Mouse (Mus musculus) embryonic facial prominence, embryonic 10.5 days (tissue): ENCODE results near the gene Slc44a5. TPM values are rescaled to one million over a fixed set of nuclear protein-coding genes. Genes with fewer than 3 reads are reported as not detected.
A peak's percentile ranks its signal among the peaks of the same experiment; 100 is the strongest.
"Not testable (repeated sequence)": the region's sequence is repeated elsewhere in the genome, so short reads cannot be mapped to it uniquely, and the experiment has no call there.

Experiments
- DNase-seq: peaks from one replicate; pipeline ENCODE4 v3.0.0-alpha.2; 2017; ENCODE audit warnings: low spot score
- H3K27ac ChIP-seq: fragments of 300-500 bp; sonication (generic); replicated peaks from 2 replicates; pipeline ENCODE4 v1.5.1; 2016; ENCODE audit warnings: mild to moderate bottlenecking
- H3K27me3 ChIP-seq: fragments of 300-500 bp; sonication (generic); replicated peaks from 2 replicates; pipeline ENCODE4 v1.6.1; 2016; ENCODE audit warnings: low read depth, mild to moderate bottlenecking; ENCODE audit not compliant: poor library complexity, severe bottlenecking
- H3K36me3 ChIP-seq: fragments of 300-500 bp; sonication (generic); replicated peaks from 2 replicates; pipeline ENCODE4 v1.6.1; 2016; ENCODE audit warnings: mild to moderate bottlenecking, moderate library complexity
- H3K4me1 ChIP-seq: fragments of 300-500 bp; sonication (generic); 2 replicates; pipeline ENCODE4 v1.6.1; 2016
- H3K4me3 ChIP-seq: fragments of 300-500 bp; sonication (generic); 2 replicates; pipeline ENCODE4 v1.5.1; 2016; ENCODE audit warnings: mild to moderate bottlenecking, moderate library complexity
- H3K9me3 ChIP-seq: fragments of 300-500 bp; sonication (generic); 2 replicates; pipeline ENCODE4 v1.6.1; 2016; ENCODE audit warnings: mild to moderate bottlenecking
- WGBS: fragments of 180-500 bp; shearing (Covaris S2); methylation state at CpG from one replicate; pipeline ENCODE4 v1.1.7; 2016; 5-methylcytosine and 5-hydroxymethylcytosine counted together
- polyA plus RNA-seq: library from polyadenylated mRNA; unstranded; fragments of >200 nt; fragmentation: Nextera tagmentation; extraction: Ambion mirVana; gene quantifications from 2 replicates; pipeline ENCODE4 v1.2.1, GENCODE M21; 2016

Slc44a5 gene
- polyA plus RNA-seq, 1 experiment from 2014 or later = 0.56 TPM

DNA sequence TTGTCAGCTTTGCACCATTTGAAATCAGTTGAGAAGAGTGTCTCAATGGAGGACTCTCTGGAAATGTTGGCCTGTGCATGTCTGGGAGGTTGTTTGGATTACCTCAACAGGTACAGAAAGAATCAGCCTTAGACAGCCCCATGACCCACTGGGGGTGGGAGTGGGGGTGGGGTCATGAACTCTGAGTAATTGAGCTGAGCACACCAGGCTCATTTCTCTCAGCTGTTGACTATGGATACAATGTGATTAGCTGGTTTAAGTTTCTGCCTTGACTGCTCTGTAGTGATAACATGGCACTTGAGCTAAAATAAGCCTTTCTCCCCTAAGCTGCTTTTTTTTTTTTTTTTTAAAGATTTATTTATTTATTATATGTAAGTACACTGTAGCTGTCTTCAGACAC, 242.5 kb downstream of the Slc44a5 start:
- Histone ChIP-seq H3K27me3 (no peaks in the 10 kb centered on the region), H3K27ac (no peak overlapping the region), H3K4me1 (no peaks in the 10 kb centered on the region), H3K4me3 (no peak overlapping the region), H3K36me3 (no peaks in the 10 kb centered on the region), H3K9me3 (no peaks in the 10 kb centered on the region)
- no peak for DNase-seq

DNA sequence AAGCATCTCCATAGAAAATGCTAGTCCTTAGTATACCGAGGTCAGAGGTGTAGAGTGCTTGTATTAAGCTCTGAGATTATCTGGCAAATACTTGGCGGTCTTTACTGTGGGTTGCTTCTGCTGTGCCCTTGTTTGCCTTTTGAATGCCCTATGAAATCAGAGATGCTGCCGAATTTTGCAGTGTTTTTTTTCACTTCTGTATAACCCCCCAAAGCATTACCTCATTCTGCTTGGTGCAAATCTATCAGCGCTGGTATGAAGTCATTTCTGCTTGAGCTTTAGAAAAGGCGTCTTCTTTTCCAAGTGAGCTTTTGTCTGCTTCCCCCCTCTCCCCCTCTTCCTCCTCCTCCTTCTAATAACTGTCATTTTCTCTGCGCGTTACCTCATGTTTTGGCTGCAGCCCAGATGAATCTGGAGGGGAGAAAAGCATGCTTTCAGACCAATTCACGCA, 248.9 kb downstream of the Slc44a5 start:
- peaks cover 11% of the 10 kb centered on the region for H3K4me1 ChIP-seq
- H3K27me3 ChIP-seq = no peaks in the 10 kb centered on the region
- WGBS = 54% methylated on average over 8 of the region's 8 CpGs
- no peak for DNase-seq
- no peak overlapping the region for H3K27ac ChIP-seq
- H3K36me3 ChIP-seq = no peaks in the 10 kb centered on the region
- H3K4me3 ChIP-seq = no peak overlapping the region
- no peaks in the 10 kb centered on the region for H3K9me3 ChIP-seq

DNA sequence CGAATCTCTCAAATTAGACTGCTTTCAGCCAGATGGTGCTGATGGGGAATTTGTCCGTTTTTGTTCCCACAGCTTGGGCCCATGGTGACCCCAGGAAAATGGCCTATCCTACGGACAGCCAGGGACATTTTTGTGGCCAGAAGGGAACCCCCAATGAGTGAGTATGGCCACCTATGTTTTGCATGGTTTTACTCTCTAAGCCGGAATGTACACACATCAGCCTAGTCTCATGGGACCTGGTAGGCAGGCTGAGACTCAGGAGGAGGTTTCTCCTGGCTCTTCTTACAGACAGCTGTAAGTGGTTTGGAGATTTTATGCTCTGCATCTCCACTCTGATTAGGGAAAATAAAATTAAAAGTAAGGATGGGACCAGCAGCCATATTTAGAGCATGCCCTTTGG, 249.5 kb downstream of the Slc44a5 start:
- no peak overlapping the region for H3K4me3 ChIP-seq
- no peaks in the 10 kb centered on the region for H3K27me3 ChIP-seq
- H3K9me3 ChIP-seq = no peaks in the 10 kb centered on the region
- no peak for DNase-seq
- no peaks in the 10 kb centered on the region for H3K36me3 ChIP-seq
- WGBS = 67% methylated on average over 4 of the region's 4 CpGs
- H3K27ac ChIP-seq = no peak overlapping the region
- peaks cover 11% of the 10 kb centered on the region for H3K4me1 ChIP-seq

DNA sequence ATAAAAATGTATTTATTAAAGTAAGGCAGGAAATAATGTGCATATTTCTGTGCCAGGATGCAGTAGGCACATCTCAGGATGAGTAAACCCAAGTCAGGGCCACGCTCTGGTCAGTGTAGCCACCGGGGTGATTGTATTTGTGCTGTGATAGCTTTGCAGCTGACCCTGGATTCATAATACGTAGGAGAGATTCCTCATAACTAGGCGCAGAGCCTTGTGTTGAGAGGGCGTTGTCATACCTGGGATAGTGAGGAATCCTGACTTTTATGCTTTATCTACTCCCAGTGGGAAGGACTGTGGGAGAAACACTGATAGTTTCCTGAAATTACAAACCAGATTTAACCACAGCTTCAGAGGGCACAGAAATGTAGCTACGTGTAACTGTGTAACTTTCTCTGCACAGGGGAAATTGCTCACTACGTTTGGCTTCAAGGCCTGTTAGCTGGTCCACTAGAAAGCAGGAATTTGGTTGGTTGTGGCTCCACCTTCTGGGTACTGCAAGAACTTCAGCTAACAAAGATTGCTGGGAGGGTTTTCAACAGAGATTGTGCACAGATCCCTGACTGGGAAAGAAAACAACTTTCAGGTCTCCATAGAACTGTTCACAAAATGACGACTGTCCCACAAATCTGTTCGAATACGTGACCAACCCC, 253.0 kb downstream of the Slc44a5 start:
- H3K36me3 ChIP-seq = no peaks in the 10 kb centered on the region
- no peak overlapping the region for H3K27ac ChIP-seq
- peaks cover 11% of the 10 kb centered on the region for H3K4me1 ChIP-seq
- peak; percentile 70 for DNase-seq
- H3K27me3 ChIP-seq = no peaks in the 10 kb centered on the region
- WGBS = 54% methylated on average over 10 of the region's 10 CpGs
- H3K9me3 ChIP-seq = no peaks in the 10 kb centered on the region
- H3K4me3 ChIP-seq = no peak overlapping the region

DNA sequence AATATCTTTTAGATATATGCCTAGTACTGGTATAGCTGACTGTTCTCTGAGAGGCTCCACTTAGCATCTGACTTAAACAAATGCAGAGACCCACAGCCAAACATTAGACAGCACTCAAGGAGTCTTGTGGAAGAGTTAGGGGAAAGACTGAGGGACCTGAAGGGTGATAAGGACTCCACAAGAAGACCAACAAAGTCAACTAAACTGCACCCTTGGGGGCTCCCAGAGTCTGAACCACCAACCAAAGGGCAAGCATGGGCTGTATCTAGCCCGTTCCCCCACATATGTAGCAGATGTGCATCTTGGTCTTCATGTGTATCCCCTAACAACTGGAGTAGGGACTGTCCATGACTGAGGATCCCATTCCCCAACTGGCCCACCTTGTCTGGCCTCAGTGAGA, 271.7 kb downstream of the Slc44a5 start:
- WGBS = 93% methylated on average over 1 of the region's 1 CpGs
- Histone ChIP-seq H3K27me3 (no peaks in the 10 kb centered on the region), H3K9me3 (peaks cover 8% of the 10 kb centered on the region), H3K36me3 (no peaks in the 10 kb centered on the region), H3K4me3 (no peak overlapping the region), H3K4me1 (no peaks in the 10 kb centered on the region), H3K27ac (no peak overlapping the region)
- no peak for DNase-seq

DNA sequence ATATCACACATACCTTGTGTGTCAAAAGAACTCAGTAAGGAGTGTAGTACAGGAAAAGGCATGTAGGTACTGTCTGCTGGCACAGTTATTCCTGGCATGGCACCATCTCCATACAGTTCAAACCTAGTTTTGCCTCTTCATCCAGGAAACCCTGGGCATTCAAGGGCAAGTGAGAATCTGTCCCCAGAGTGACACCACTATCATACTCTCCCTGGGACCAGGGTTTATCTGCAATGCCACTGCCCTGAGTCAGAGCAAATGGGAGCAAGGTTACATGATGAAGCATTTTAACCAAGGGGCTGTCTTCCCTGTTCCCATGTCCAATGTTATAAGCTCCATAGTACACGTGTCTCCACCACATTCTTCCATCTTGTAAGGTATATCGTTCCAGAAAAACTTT, 278.2 kb downstream of the Slc44a5 start:
- 83% methylated on average over 2 of the region's 2 CpGs for WGBS
- H3K4me1 ChIP-seq = no peaks in the 10 kb centered on the region

DNA sequence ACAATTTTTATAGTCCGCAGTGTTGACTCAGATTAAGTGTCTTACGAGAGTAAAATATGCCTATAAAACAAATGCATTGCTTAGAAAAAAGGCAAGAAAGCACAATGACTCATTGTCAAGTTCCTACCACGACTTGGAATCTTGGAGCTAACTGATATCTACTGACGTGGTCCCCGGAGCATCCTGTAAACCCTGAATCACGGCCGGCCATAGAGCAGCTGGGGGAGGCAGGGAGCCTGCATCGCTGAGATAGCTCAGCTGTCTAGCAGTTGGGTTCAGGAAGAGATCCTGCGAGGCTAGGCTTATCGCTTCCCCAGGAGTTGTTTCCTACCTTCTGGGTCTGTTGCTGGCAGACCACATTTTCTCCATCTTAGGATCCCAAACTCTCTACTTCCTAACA, 279.0 kb downstream of the Slc44a5 start:
- H3K4me3 ChIP-seq = no peak overlapping the region
- no peaks in the 10 kb centered on the region for H3K36me3 ChIP-seq
- H3K4me1 ChIP-seq = no peaks in the 10 kb centered on the region
- no peaks in the 10 kb centered on the region for H3K9me3 ChIP-seq
- 80% methylated on average over 10 of the region's 10 CpGs for WGBS
- no peak for DNase-seq
- no peak overlapping the region for H3K27ac ChIP-seq
- no peaks in the 10 kb centered on the region for H3K27me3 ChIP-seq

More for the DNA sequence above, 278.2 kb downstream of the Slc44a5 start:
- Histone ChIP-seq H3K27me3 (no peaks in the 10 kb centered on the region), H3K9me3 (peaks cover 6% of the 10 kb centered on the region), H3K36me3 (no peaks in the 10 kb centered on the region), H3K4me3 (no peak overlapping the region), H3K27ac (no peak overlapping the region)
- DNase-seq = no peak

DNA sequence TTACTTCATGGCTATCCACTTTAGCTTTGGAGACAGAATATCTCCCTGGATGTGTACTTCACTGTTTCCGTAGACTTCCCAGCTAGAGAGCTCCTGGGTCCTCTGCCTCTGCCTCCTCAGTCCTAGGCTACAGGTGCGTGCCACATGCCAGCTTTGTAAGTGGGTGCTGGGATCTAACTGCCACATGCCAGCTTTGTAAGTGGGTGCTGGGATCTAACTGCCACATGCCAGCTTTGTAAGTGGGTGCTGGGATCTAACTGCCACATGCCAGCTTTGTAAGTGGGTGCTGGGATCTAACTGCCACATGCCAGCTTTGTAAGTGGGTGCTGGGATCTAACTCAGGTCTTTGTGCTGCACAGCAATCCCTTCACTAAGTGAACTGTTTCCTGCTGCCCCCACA, 281.0 kb downstream of the Slc44a5 start:
- H3K4me1 ChIP-seq, H3K4me3 ChIP-seq: not testable (repeated sequence)

DNA sequence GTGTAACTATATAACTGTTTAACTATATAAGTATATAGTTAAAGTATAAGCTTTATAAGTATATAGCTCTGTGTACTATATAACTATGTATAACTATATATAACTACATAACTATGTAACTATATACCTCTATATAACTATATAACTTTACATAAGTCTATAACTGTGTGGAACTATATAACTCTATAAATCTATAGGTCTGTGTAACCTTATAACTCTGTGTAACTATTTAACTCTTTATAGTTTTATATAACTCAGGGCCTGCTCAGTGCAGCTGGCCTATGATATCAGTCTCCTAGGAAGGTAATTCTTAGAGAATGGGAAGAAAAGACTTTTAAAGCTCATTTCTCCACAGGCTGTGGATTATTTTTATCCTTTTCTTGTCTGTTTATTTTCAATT, 284.1 kb downstream of the Slc44a5 start:
- H3K27ac ChIP-seq = no peak overlapping the region
- no peaks in the 10 kb centered on the region for H3K27me3 ChIP-seq
- no peaks in the 10 kb centered on the region for H3K9me3 ChIP-seq
- no peaks in the 10 kb centered on the region for H3K36me3 ChIP-seq
- DNase-seq = no peak
- H3K4me1 ChIP-seq = no peaks in the 10 kb centered on the region
- H3K4me3 ChIP-seq = no peak overlapping the region

More for the DNA sequence above, 281.0 kb downstream of the Slc44a5 start:
- 83% methylated on average over 2 of the region's 2 CpGs for WGBS
- not testable (repeated sequence) for H3K9me3 ChIP-seq, H3K27me3 ChIP-seq, DNase-seq, H3K36me3 ChIP-seq, H3K27ac ChIP-seq

DNA sequence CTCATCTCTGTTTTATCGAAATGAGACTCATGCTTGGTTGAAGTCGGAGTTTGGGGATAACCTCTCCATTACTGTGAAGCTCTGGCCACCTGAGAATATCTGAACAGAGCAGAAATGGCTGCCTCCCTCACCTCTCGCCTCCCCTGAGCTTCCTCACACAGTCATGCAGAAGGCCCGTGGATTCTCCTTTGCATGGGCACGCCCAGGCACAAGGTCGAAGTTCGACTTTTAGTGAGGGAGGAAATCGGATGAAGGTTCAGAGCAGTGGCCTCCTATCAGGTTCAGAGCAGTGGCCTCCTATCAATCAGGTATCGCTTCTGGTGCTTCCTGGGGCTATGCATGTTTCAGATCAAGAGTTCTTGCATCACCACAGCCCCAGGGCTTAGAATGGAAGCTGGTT, 295.1 kb downstream of the Slc44a5 start:
- peaks cover 4% of the 10 kb centered on the region; the same call in 1 of the 2 replicates for H3K4me1 ChIP-seq
- DNase-seq = no peak
- H3K36me3 ChIP-seq = no peaks in the 10 kb centered on the region
- WGBS = 72% methylated on average over 9 of the region's 9 CpGs
- no peak overlapping the region for H3K4me3 ChIP-seq
- H3K27me3 ChIP-seq = peaks cover 9% of the 10 kb centered on the region; the same call in 1 of the 2 replicates
- H3K9me3 ChIP-seq = no peaks in the 10 kb centered on the region
- no peak overlapping the region for H3K27ac ChIP-seq

DNA sequence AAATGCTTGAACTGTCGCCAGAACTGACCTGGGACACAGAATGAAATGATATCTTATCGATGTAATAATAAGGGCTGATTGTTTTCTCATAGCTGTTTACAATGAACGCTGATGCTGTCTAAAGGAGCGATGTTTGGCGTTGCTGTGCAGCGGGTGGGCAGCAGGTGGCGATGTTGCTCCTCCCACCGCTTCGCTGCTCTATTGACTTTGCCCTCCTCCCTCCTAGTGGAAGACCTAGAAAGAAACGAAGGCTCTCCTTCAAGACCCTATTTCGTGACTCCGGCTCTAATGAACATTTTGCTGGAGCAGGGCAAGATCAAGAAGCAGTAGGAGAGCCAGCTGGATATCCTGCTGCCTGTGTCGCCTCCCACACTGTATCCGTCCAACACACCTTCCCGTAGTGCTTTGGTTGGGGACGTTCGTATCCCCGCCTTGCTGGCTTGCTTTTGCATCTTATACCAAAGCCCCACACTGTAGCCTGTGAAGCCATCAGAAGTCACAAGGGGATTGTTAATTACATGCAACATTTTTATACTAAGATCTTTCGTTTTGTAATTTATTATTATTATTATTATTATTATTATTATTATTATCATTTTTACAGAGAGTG, 296.6 kb downstream of the Slc44a5 start:
- peak overlapping the region; percentile 49 for H3K4me3 ChIP-seq
- H3K9me3 ChIP-seq = no peaks in the 10 kb centered on the region
- H3K27ac ChIP-seq = no peak overlapping the region
- H3K27me3 ChIP-seq = peaks cover 9% of the 10 kb centered on the region; the same call in 1 of the 2 replicates
- 10% methylated on average over 19 of the region's 19 CpGs for WGBS
- H3K36me3 ChIP-seq = no peaks in the 10 kb centered on the region
- DNase-seq = peak; percentile 83
- peaks cover 4% of the 10 kb centered on the region; the same call in 1 of the 2 replicates for H3K4me1 ChIP-seq

DNA sequence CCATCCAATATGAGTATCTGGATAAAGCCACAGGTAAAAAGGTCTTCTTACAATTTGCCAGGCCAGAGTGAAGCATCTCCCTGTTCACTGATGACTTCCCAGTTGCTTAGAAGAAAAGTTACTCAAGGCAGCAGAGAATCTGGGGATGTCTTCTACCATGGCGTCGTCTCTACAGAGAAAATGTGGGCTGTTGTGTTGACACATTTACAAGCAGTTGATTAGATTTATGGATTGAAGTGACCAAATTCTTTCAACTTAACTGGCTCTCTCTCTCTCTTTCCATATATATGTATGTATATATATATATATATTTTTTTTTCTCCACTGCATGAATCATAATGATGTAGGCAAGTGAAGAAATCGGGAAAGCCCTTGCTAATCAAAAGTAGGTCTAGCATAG, 301.4 kb downstream of the Slc44a5 start:
- Histone ChIP-seq H3K4me3 (no peak overlapping the region), H3K27ac (no peak overlapping the region), H3K4me1 (peaks cover 3% of the 10 kb centered on the region; the same call in 1 of the 2 replicates), H3K27me3 (0 out of 2 replicates have a peak, but pooled peaks cover 10% of the 10 kb centered on the region), H3K9me3 (no peaks in the 10 kb centered on the region), H3K36me3 (no peaks in the 10 kb centered on the region)
- WGBS = 90% methylated on average over 3 of the region's 3 CpGs
- no peak for DNase-seq

DNA sequence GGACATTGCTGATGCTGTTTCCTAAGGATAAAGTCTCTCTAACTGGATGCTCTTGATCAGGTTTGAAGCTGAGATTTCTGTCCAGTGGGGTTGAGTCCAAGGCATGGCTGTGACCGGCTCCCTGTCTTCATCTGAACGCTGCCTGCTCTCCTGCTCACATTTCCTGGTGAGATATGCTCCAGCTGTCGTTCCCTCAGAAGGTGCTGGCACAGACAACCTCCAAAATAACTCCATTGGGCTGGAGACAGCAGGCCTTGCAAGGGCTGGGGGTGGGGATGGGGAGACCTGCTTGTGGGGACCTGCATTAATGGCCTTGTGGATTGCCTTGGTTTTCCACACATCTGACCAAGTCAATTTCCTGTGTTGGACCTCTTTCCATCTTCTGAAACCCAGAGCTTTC, 311.0 kb downstream of the Slc44a5 start:
- WGBS = 78% methylated on average over 3 of the region's 3 CpGs
- H3K4me1 ChIP-seq = peaks cover 16% of the 10 kb centered on the region
- no peaks in the 10 kb centered on the region for H3K36me3 ChIP-seq
- H3K4me3 ChIP-seq = no peak overlapping the region
- H3K27me3 ChIP-seq = peaks cover 4% of the 10 kb centered on the region; the same call in 1 of the 2 replicates
- DNase-seq = no peak
- no peaks in the 10 kb centered on the region for H3K9me3 ChIP-seq
- no peak overlapping the region for H3K27ac ChIP-seq
